Mouse (Mus musculus): ENCODE measurements around the gene Zfp385a. TPM values are rescaled to one million over a fixed set of nuclear protein-coding genes. Genes with fewer than 3 reads are reported as not detected.

Zfp385a gene
- polyA plus RNA-seq, 1 experiment, result 25.0 TPM

- Histone ChIP-seq H3K4me1 (ENCODE audit: control insufficient read depth, insufficient read depth, low read length) (peaks cover 29% of the 10 kb centered on the region), H3K27ac (ENCODE audit: insufficient read depth, low read length) (peak overlapping the region; percentile 97), H3K4me3 (ENCODE audit: insufficient read depth, low read length) (peak overlapping the region; percentile 36)
- TF ChIP-seq POLR2A (IDR thresholded peaks at IDR 0.05; ENCODE audit: low read depth, low read length) (no peak), CTCF (IDR thresholded peaks at IDR 0.05; ENCODE audit: borderline replicate concordance, insufficient read depth, low read length) (no peak)
These were observed 33.9 kb downstream of the Zfp385a start for GRCm38 (mm10) chr15:103305792-103306645.

- peaks cover 36% of the 10 kb centered on the region for H3K4me1 ChIP-seq (ENCODE audit: control insufficient read depth, insufficient read depth, low read length)
- H3K4me3 ChIP-seq (ENCODE audit: insufficient read depth, low read length), result peak overlapping the region; percentile 36
- H3K27ac ChIP-seq (ENCODE audit: insufficient read depth, low read length), result peak overlapping the region; percentile 97
These were observed 34.7 kb downstream of the Zfp385a start for GRCm38 (mm10) chr15:103305070-103305678.

GRCm38 (mm10) chr15:103304616-103304969 lies 35.3 kb downstream of the Zfp385a start:
- peak overlapping the region; percentile 74 for H3K27ac ChIP-seq (ENCODE audit: insufficient read depth, low read length)
- peak overlapping the region; percentile 34 for H3K4me3 ChIP-seq (ENCODE audit: insufficient read depth, low read length)
- H3K4me1 ChIP-seq (ENCODE audit: control insufficient read depth, insufficient read depth, low read length), result peaks cover 37% of the 10 kb centered on the region
- TF ChIP-seq POLR2A (IDR thresholded peaks at IDR 0.05; ENCODE audit: low read depth, low read length) (no peak), CTCF (IDR thresholded peaks at IDR 0.05; ENCODE audit: borderline replicate concordance, insufficient read depth, low read length) (no peak)

More at GRCm38 (mm10) chr15:103305070-103305678, 34.7 kb downstream of the Zfp385a start:
- no peak for TF ChIP-seq CTCF (IDR thresholded peaks at IDR 0.05; ENCODE audit: borderline replicate concordance, insufficient read depth, low read length)
- peak; percentile 58 for TF ChIP-seq POLR2A (IDR thresholded peaks at IDR 0.05; ENCODE audit: low read depth, low read length)

GRCm38 (mm10) chr15:103303916-103304615 lies 35.8 kb downstream of the Zfp385a start:
- H3K27ac ChIP-seq (ENCODE audit: insufficient read depth, low read length), result peak overlapping the region; percentile 74
- peaks cover 42% of the 10 kb centered on the region for H3K4me1 ChIP-seq (ENCODE audit: control insufficient read depth, insufficient read depth, low read length)
- peak overlapping the region; percentile 34; the same call in 1 of the 2 replicates for H3K4me3 ChIP-seq (ENCODE audit: insufficient read depth, low read length)
- TF ChIP-seq POLR2A (IDR thresholded peaks at IDR 0.05; ENCODE audit: low read depth, low read length) (peak; percentile 32; the same call in 1 of the 2 replicates), CTCF (IDR thresholded peaks at IDR 0.05; ENCODE audit: borderline replicate concordance, insufficient read depth, low read length) (no peak)

- Histone ChIP-seq H3K4me1 (ENCODE audit: control insufficient read depth, insufficient read depth, low read length) (peaks cover 48% of the 10 kb centered on the region), H3K27ac (ENCODE audit: insufficient read depth, low read length) (peak overlapping the region; percentile 62), H3K4me3 (ENCODE audit: insufficient read depth, low read length) (no peak overlapping the region)
- no peak for TF ChIP-seq CTCF (IDR thresholded peaks at IDR 0.05; ENCODE audit: borderline replicate concordance, insufficient read depth, low read length)
- TF ChIP-seq POLR2A (IDR thresholded peaks at IDR 0.05; ENCODE audit: low read depth, low read length), result no peak
These were observed 37.4 kb downstream of the Zfp385a start for GRCm38 (mm10) chr15:103302341-103303021.

GRCm38 (mm10) chr15:103301547-103302340 lies 38.1 kb downstream of the Zfp385a start:
- no peak for TF ChIP-seq POLR2A (IDR thresholded peaks at IDR 0.05; ENCODE audit: low read depth, low read length)
- TF ChIP-seq CTCF (IDR thresholded peaks at IDR 0.05; ENCODE audit: borderline replicate concordance, insufficient read depth, low read length), result no peak
- H3K4me1 ChIP-seq (ENCODE audit: control insufficient read depth, insufficient read depth, low read length), result peaks cover 48% of the 10 kb centered on the region
- H3K4me3 ChIP-seq (ENCODE audit: insufficient read depth, low read length), result no peak overlapping the region
- peak overlapping the region; percentile 62 for H3K27ac ChIP-seq (ENCODE audit: insufficient read depth, low read length)

GRCm38 (mm10) chr15:103301046-103301445 lies 38.8 kb downstream of the Zfp385a start:
- H3K4me3 ChIP-seq (ENCODE audit: insufficient read depth, low read length), result no peak overlapping the region
- peaks cover 48% of the 10 kb centered on the region for H3K4me1 ChIP-seq (ENCODE audit: control insufficient read depth, insufficient read depth, low read length)
- TF ChIP-seq POLR2A (IDR thresholded peaks at IDR 0.05; ENCODE audit: low read depth, low read length) (no peak), CTCF (IDR thresholded peaks at IDR 0.05; ENCODE audit: borderline replicate concordance, insufficient read depth, low read length) (no peak)
- peak overlapping the region; percentile 51 for H3K27ac ChIP-seq (ENCODE audit: insufficient read depth, low read length)

GRCm38 (mm10) chr15:103300560-103300959 lies 39.3 kb downstream of the Zfp385a start:
- Histone ChIP-seq H3K27ac (ENCODE audit: insufficient read depth, low read length) (peak overlapping the region; percentile 51), H3K4me1 (ENCODE audit: control insufficient read depth, insufficient read depth, low read length) (peaks cover 48% of the 10 kb centered on the region), H3K4me3 (ENCODE audit: insufficient read depth, low read length) (no peak overlapping the region)
- TF ChIP-seq POLR2A (IDR thresholded peaks at IDR 0.05; ENCODE audit: low read depth, low read length) (no peak), CTCF (IDR thresholded peaks at IDR 0.05; ENCODE audit: borderline replicate concordance, insufficient read depth, low read length) (no peak)

Data from embryonic fibroblast, embryonic 13.5 days (primary cell).